Mouse (Mus musculus): Measurements from ENCODE around the gene Fam71e2. TPM values are rescaled to one million over a fixed set of nuclear protein-coding genes. Genes with fewer than 3 reads are reported as not detected.

Gene Fam71e2
- polyA plus RNA-seq, 1 experiment = not detected

- Histone ChIP-seq H3K4me3 (peak overlapping the region; percentile 72), H3K36me3 (ENCODE audit: control insufficient read depth, insufficient read depth) (no peaks in the 10 kb centered on the region), H3ac (ENCODE audit: control insufficient read depth, insufficient read length) (peak overlapping the region; percentile 4), H3K79me2 (ENCODE audit: control insufficient read depth, insufficient read depth) (peaks cover 5% of the 10 kb centered on the region), H3K27me3 (ENCODE audit: control insufficient read depth, insufficient read depth, insufficient read length) (no peaks in the 10 kb centered on the region), H3K4me2 (ENCODE audit: low read depth) (peak overlapping the region; percentile 95)
- TF ChIP-seq MAX (IDR thresholded peaks at IDR 0.05; ENCODE audit: low read depth) (no peak), POLR2AphosphoS2 (IDR thresholded peaks at IDR 0.05; ENCODE audit: insufficient read length, low read depth) (no peak), SRF (IDR thresholded peaks at IDR 0.05; ENCODE audit: control insufficient read depth, insufficient read length, low read depth) (no peak), REST (IDR thresholded peaks at IDR 0.05; ENCODE audit: insufficient read depth, insufficient read length) (no peak), POLR2A (IDR thresholded peaks at IDR 0.05; ENCODE audit: insufficient read length, low read depth) (no peak), MYOG (IDR thresholded peaks at IDR 0.05; ENCODE audit: control insufficient read depth in 1 of 3, insufficient read depth in 1 of 3, insufficient read length in 2 of 3, low read depth in 2 of 3) (no peak), MYOD1 (IDR thresholded peaks at IDR 0.05; ENCODE audit: control insufficient read depth in 1 of 3, insufficient read length in 2 of 3, low read depth in 2 of 3) (no peak), CEBPB (IDR thresholded peaks at IDR 0.05; ENCODE audit: insufficient read depth, poor library complexity, severe bottlenecking) (no peak), E2F4 (IDR thresholded peaks at IDR 0.05; ENCODE audit: insufficient read depth) (no peak), TCF3 (IDR thresholded peaks at IDR 0.05; ENCODE audit: insufficient read length, low read depth) (no peak), TCF12 (IDR thresholded peaks at IDR 0.05; ENCODE audit: insufficient read depth, poor library complexity, severe bottlenecking) (no peak), USF1 (IDR thresholded peaks at IDR 0.05; ENCODE audit: low read depth) (no peak)
Measured at GRCm38 (mm10) chr7:4740309-4740727, 30.8 kb downstream of the Fam71e2 start.

- Histone ChIP-seq H3K79me2 (ENCODE audit: control insufficient read depth, insufficient read depth) (peaks cover 5% of the 10 kb centered on the region), H3K36me3 (ENCODE audit: control insufficient read depth, insufficient read depth) (no peaks in the 10 kb centered on the region), H3K4me3 (peak within 1 kb of the TSS; percentile 72), H3K4me2 (ENCODE audit: low read depth) (peak within 1 kb of the TSS; percentile 96), H3ac (ENCODE audit: control insufficient read depth, insufficient read length) (peak within 1 kb of the TSS; percentile 4), H3K27me3 (ENCODE audit: control insufficient read depth, insufficient read depth, insufficient read length) (no peaks in the 10 kb centered on the region)
- TF ChIP-seq POLR2AphosphoS2 (IDR thresholded peaks at IDR 0.05; ENCODE audit: insufficient read length, low read depth) (peak; percentile 87), SRF (IDR thresholded peaks at IDR 0.05; ENCODE audit: control insufficient read depth, insufficient read length, low read depth) (peak; percentile 16), MYOD1 (IDR thresholded peaks at IDR 0.05; ENCODE audit: control insufficient read depth in 1 of 3, insufficient read length in 2 of 3, low read depth in 2 of 3) (no peak), POLR2A (IDR thresholded peaks at IDR 0.05; ENCODE audit: insufficient read length, low read depth) (peak; percentile 88)
Measured at GRCm38 (mm10) chr7:4739544-4740275, 31.4 kb downstream of the Fam71e2 start, which contains the start of gene Kmt5c. Gene Kmt5c (plus strand): TSS chr7:4740115.

GRCm38 (mm10) chr7:4739041-4739543 is 32.0 kb downstream of the Fam71e2 start:
- no peaks in the 10 kb centered on the region for H3K36me3 ChIP-seq (ENCODE audit: control insufficient read depth, insufficient read depth)
- TF ChIP-seq POLR2AphosphoS2 (IDR thresholded peaks at IDR 0.05; ENCODE audit: insufficient read length, low read depth) = no peak
- TF ChIP-seq E2F4 (IDR thresholded peaks at IDR 0.05; ENCODE audit: insufficient read depth) = no peak
- no peak for TF ChIP-seq MAX (IDR thresholded peaks at IDR 0.05; ENCODE audit: low read depth)
- no peak for TF ChIP-seq POLR2A (IDR thresholded peaks at IDR 0.05; ENCODE audit: insufficient read length, low read depth)
- TF ChIP-seq MYOG (IDR thresholded peaks at IDR 0.05; ENCODE audit: control insufficient read depth in 1 of 3, insufficient read depth in 1 of 3, insufficient read length in 2 of 3, low read depth in 2 of 3) = no peak
- no peak for TF ChIP-seq CEBPB (IDR thresholded peaks at IDR 0.05; ENCODE audit: insufficient read depth, poor library complexity, severe bottlenecking)
- no peak for TF ChIP-seq MYOD1 (IDR thresholded peaks at IDR 0.05; ENCODE audit: control insufficient read depth in 1 of 3, insufficient read length in 2 of 3, low read depth in 2 of 3)
- no peak for TF ChIP-seq REST (IDR thresholded peaks at IDR 0.05; ENCODE audit: insufficient read depth, insufficient read length)
- TF ChIP-seq SRF (IDR thresholded peaks at IDR 0.05; ENCODE audit: control insufficient read depth, insufficient read length, low read depth) = no peak
- TF ChIP-seq TCF12 (IDR thresholded peaks at IDR 0.05; ENCODE audit: insufficient read depth, poor library complexity, severe bottlenecking) = no peak
- no peak for TF ChIP-seq USF1 (IDR thresholded peaks at IDR 0.05; ENCODE audit: low read depth)
- no peak for TF ChIP-seq TCF3 (IDR thresholded peaks at IDR 0.05; ENCODE audit: insufficient read length, low read depth)
- H3K79me2 ChIP-seq (ENCODE audit: control insufficient read depth, insufficient read depth) = peaks cover 5% of the 10 kb centered on the region

DNA sequence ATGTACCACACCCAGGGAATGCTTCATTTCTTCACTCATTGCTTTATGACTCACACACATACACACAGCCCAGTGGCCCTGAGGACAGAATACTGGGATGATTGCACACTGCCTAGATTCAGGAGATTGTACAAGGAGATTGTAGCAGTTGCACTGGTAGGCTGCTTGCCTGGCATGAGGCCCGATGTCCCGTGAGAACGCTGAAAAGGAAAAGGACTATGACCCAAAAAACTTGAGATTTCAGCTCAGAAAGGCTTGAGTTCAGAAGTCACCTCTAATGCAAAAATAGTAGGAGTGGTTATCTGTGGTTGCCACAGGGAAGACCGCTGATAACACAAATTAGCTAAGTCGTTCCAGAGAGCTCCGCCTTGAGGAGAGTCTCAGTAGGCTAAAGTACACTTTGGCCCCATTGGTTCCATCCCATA is 38.1 kb downstream of the Fam71e2 start:
- no peak overlapping the region for H3ac ChIP-seq (ENCODE audit: control insufficient read depth, insufficient read length)
- no peak for TF ChIP-seq TCF3 (IDR thresholded peaks at IDR 0.05; ENCODE audit: insufficient read length, low read depth)
- no peak overlapping the region for H3K4me3 ChIP-seq
- H3K4me2 ChIP-seq (ENCODE audit: low read depth) = no peak overlapping the region
- H3K79me2 ChIP-seq (ENCODE audit: control insufficient read depth, insufficient read depth) = no peaks in the 10 kb centered on the region
- H3K36me3 ChIP-seq (ENCODE audit: control insufficient read depth, insufficient read depth) = no peaks in the 10 kb centered on the region
- no peaks in the 10 kb centered on the region for H3K27me3 ChIP-seq (ENCODE audit: control insufficient read depth, insufficient read depth, insufficient read length)

More at GRCm38 (mm10) chr7:4739041-4739543, 32.0 kb downstream of the Fam71e2 start:
- no peaks in the 10 kb centered on the region for H3K27me3 ChIP-seq (ENCODE audit: control insufficient read depth, insufficient read depth, insufficient read length)
- peak overlapping the region; percentile 72 for H3K4me3 ChIP-seq
- H3K4me2 ChIP-seq (ENCODE audit: low read depth) = peak overlapping the region; percentile 96
- H3ac ChIP-seq (ENCODE audit: control insufficient read depth, insufficient read length) = no peak overlapping the region

GRCm38 (mm10) chr7:4731090-4731489 is 40.0 kb downstream of the Fam71e2 start:
- H3K4me2 ChIP-seq (ENCODE audit: low read depth) = no peak overlapping the region
- no peaks in the 10 kb centered on the region for H3K79me2 ChIP-seq (ENCODE audit: control insufficient read depth, insufficient read depth)
- no peaks in the 10 kb centered on the region for H3K36me3 ChIP-seq (ENCODE audit: control insufficient read depth, insufficient read depth)
- TF ChIP-seq CEBPB (IDR thresholded peaks at IDR 0.05; ENCODE audit: insufficient read depth, poor library complexity, severe bottlenecking) (no peak), REST (IDR thresholded peaks at IDR 0.05; ENCODE audit: insufficient read depth, insufficient read length) (no peak), E2F4 (IDR thresholded peaks at IDR 0.05; ENCODE audit: insufficient read depth) (no peak), MYOD1 (IDR thresholded peaks at IDR 0.05; ENCODE audit: control insufficient read depth in 1 of 3, insufficient read length in 2 of 3, low read depth in 2 of 3) (no peak), SRF (IDR thresholded peaks at IDR 0.05; ENCODE audit: control insufficient read depth, insufficient read length, low read depth) (no peak), USF1 (IDR thresholded peaks at IDR 0.05; ENCODE audit: low read depth) (no peak), POLR2A (IDR thresholded peaks at IDR 0.05; ENCODE audit: insufficient read length, low read depth) (no peak), TCF3 (IDR thresholded peaks at IDR 0.05; ENCODE audit: insufficient read length, low read depth) (no peak)
- H3K4me3 ChIP-seq = no peak overlapping the region
- no peaks in the 10 kb centered on the region for H3K27me3 ChIP-seq (ENCODE audit: control insufficient read depth, insufficient read depth, insufficient read length)
- no peak overlapping the region for H3ac ChIP-seq (ENCODE audit: control insufficient read depth, insufficient read length)
